Mouse (Mus musculus) kidney, embryonic 14.5 days (tissue): ENCODE results near the gene Nsun2. TPM values are rescaled to one million over a fixed set of nuclear protein-coding genes. Genes with fewer than 3 reads are reported as not detected.
"Not testable (repeated sequence)": the region's sequence is repeated elsewhere in the genome, so short reads cannot be mapped to it uniquely, and the experiment has no call there.

Experiments
- ATAC-seq: fragments of 200-750 bp; cut with Nextera tagmentation; 2 replicates; pipeline ENCODE4 v1.8.0; 2017; ENCODE audit warnings: moderate number of reproducible peaks, mild to moderate bottlenecking, moderate TSS enrichment, moderate library complexity; ENCODE audit not compliant: low FRiP score, low TSS enrichment
- H3K27ac ChIP-seq: fragments of 300-500 bp; sonication (generic); 2 replicates; pipeline ENCODE4 v1.5.1; 2014; ENCODE audit warnings: low read depth, mild to moderate bottlenecking, low read length, moderate library complexity, mixed read lengths
- H3K27me3 ChIP-seq: fragments of 300-500 bp; sonication (generic); 2 replicates; pipeline ENCODE4 v1.6.1; 2014; ENCODE audit warnings: mild to moderate bottlenecking, low read length; ENCODE audit not compliant: control insufficient read depth, insufficient read depth
- H3K36me3 ChIP-seq: fragments of 300-500 bp; sonication (generic); 2 replicates; pipeline ENCODE4 v1.6.1; 2014; ENCODE audit warnings: low read length, mixed read lengths; ENCODE audit not compliant: control insufficient read depth, insufficient read depth
- H3K4me1 ChIP-seq: fragments of 300-500 bp; sonication (generic); 2 replicates; pipeline ENCODE4 v1.6.1; 2014; ENCODE audit warnings: low read length, mixed read lengths; ENCODE audit not compliant: control insufficient read depth, insufficient read depth
- H3K4me2 ChIP-seq: fragments of 300-500 bp; sonication (generic); replicated peaks from 2 replicates; pipeline ENCODE4 v1.6.1; 2014; ENCODE audit warnings: low read depth, mild to moderate bottlenecking, low read length
- H3K4me3 ChIP-seq: fragments of 300-500 bp; sonication (generic); 2 replicates; pipeline ENCODE4 v1.5.1; 2014; ENCODE audit warnings: mild to moderate bottlenecking, low read length
- H3K9ac ChIP-seq: fragments of 300-500 bp; sonication (generic); 2 replicates; pipeline ENCODE4 v1.6.1; 2014; ENCODE audit warnings: low read depth, mild to moderate bottlenecking, low read length, moderate library complexity
- H3K9me3 ChIP-seq: fragments of 300-500 bp; sonication (generic); 2 replicates; pipeline ENCODE4 v1.6.1; 2016; ENCODE audit warnings: low read length; ENCODE audit not compliant: control insufficient read depth
- WGBS: fragments of 180-500 bp; shearing (Covaris S2); extraction: QIAGEN DNeasy Blood & Tissue Kit; methylation state at CpG from one replicate; pipeline ENCODE4 v1.1.7; 2014; 5-methylcytosine and 5-hydroxymethylcytosine counted together
- polyA plus RNA-seq: library from polyadenylated mRNA; unstranded; fragments of >200 nt; fragmentation: Nextera tagmentation; extraction: Ambion mirVana; gene quantifications from 2 replicates; pipeline ENCODE4 v1.2.1, GENCODE M21; 2014

Gene Nsun2
- polyA plus RNA-seq, 1 experiment from 2014 or later, result 142 TPM

DNA sequence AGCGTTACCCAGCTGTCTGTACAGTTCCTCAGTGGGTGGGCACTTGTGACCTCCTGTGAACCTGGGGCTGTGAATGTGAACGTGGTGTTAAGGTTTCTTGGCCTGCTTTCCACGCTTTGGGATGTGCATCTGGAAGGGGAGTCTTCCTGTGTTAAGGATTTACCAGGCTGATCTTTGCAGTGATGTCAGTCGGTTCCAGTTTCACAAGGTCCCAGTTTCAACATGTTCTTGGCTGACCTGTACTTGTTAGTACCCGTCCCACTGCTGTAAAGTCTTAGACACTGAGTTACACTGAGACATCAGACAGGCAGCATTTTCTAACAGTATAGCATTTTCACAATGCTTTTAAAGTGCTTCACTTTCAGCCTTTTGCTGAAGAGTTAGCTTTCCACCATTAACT lies 90.3 kb downstream of the Nsun2 start:
- no peak overlapping the region for H3K4me2 ChIP-seq
- H3K36me3 ChIP-seq, result peaks cover 92% of the 10 kb centered on the region
- no peak overlapping the region for H3K27ac ChIP-seq
- 87% methylated on average over 5 of the region's 5 CpGs for WGBS
- H3K9ac ChIP-seq, result no peak overlapping the region
- H3K4me3 ChIP-seq, result no peak overlapping the region
- ATAC-seq, result no peak
- H3K27me3 ChIP-seq, result no peaks in the 10 kb centered on the region
- no peaks in the 10 kb centered on the region for H3K4me1 ChIP-seq
- no peaks in the 10 kb centered on the region for H3K9me3 ChIP-seq

DNA sequence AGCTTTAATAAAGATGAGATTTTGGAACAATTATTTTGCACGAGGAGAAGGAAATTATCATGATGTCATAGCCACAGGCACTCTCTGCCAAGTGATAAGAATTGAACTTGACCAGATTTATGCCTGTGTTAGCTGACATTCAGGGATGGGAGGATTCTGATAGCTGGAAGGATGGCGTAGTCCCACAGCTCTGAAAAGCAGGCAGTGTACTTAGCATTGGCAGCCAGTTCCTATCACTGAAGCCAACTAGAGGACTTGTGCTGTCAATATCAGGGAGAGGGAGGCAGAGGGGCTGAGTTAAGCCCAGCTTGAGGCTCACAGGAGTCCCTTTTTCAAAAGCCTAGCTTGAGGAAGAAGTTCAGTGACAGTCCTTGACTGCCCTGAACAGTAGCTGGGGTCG lies 91.0 kb downstream of the Nsun2 start:
- Histone ChIP-seq H3K36me3 (peaks cover 92% of the 10 kb centered on the region), H3K4me2 (no peak overlapping the region), H3K9ac (no peak overlapping the region), H3K4me3 (no peak overlapping the region), H3K27me3 (no peaks in the 10 kb centered on the region), H3K9me3 (no peaks in the 10 kb centered on the region), H3K4me1 (no peaks in the 10 kb centered on the region), H3K27ac (no peak overlapping the region)
- no peak for ATAC-seq
- 93% methylated on average over 3 of the region's 3 CpGs for WGBS

DNA sequence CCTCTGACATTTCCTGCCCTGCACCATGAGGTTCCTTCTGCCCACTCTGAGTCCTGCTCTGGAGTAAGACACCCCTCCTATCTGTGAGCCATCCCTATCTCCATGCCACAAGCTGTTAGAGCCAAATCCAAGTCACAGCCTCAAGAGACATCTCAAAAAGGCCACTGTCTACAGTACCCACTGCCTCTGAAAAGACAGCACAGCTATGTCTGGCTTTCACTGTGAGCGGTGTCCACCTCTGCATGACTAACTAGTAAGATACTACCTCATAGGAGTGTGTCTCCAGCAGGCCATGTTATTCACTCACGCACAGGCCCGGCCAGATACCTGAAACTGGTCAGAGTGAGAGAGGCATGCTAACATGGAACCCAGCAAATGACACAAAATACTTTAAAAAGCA lies 94.4 kb downstream of the Nsun2 start:
- H3K27ac ChIP-seq, result no peak overlapping the region
- H3K36me3 ChIP-seq, result peaks cover 99% of the 10 kb centered on the region
- no peaks in the 10 kb centered on the region for H3K9me3 ChIP-seq
- 94% methylated on average over 3 of the region's 3 CpGs for WGBS
- no peaks in the 10 kb centered on the region for H3K4me1 ChIP-seq
- H3K9ac ChIP-seq, result no peak overlapping the region
- no peak for ATAC-seq
- H3K4me2 ChIP-seq, result no peak overlapping the region
- no peak overlapping the region for H3K4me3 ChIP-seq
- no peaks in the 10 kb centered on the region for H3K27me3 ChIP-seq

DNA sequence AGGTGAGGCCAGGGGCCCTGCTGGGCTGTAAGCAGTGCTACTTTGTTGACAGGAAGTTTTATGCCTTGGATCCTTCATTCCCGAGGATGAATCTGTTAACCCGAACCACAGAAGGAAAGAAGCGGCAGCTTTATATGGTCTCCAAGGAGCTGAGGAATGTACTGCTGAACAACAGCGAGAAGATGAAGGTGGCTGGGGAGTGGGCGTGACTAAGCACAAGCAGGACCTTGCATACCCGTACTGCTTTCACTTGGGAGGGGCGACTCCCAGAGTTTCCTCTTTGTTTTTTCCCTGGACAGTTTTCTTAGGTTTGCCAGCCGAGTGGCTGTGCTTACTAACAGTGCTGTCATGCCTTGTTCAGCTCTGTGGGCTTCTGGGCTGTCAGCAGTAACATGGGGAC lies 97.0 kb downstream of the Nsun2 start:
- Histone ChIP-seq H3K9me3 (no peaks in the 10 kb centered on the region), H3K36me3 (peaks cover 99% of the 10 kb centered on the region), H3K4me3 (no peak overlapping the region), H3K27me3 (no peaks in the 10 kb centered on the region), H3K9ac (no peak overlapping the region), H3K4me1 (no peaks in the 10 kb centered on the region), H3K4me2 (no peak overlapping the region), H3K27ac (no peak overlapping the region)
- WGBS, result 80% methylated on average over 8 of the region's 8 CpGs
- no peak for ATAC-seq

DNA sequence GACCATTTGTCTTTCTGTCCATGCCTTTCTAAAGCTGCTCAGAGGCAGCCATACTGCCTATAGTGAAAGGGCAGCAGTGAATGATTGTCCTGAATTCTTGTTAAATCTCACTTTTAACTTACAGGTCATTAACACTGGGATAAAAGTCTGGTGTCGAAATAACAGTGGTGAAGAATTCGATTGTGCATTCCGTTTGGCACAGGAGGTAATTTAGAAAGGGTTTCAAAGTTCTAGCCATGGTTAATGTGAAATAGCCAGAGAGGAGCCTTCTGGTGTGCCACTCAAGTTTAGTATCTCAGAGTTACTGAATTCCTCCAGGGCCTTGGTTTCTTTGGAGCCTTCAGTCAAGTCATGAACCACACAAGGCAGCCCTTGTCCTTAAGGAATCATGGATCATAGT lies 97.6 kb downstream of the Nsun2 start:
- no peak overlapping the region for H3K9ac ChIP-seq
- no peak for ATAC-seq
- H3K4me1 ChIP-seq, result no peaks in the 10 kb centered on the region
- 94% methylated on average over 3 of the region's 3 CpGs for WGBS
- H3K27me3 ChIP-seq, result no peaks in the 10 kb centered on the region
- no peak overlapping the region for H3K4me2 ChIP-seq
- H3K4me3 ChIP-seq, result no peak overlapping the region
- no peaks in the 10 kb centered on the region for H3K9me3 ChIP-seq
- H3K27ac ChIP-seq, result no peak overlapping the region
- H3K36me3 ChIP-seq, result peaks cover 98% of the 10 kb centered on the region

DNA sequence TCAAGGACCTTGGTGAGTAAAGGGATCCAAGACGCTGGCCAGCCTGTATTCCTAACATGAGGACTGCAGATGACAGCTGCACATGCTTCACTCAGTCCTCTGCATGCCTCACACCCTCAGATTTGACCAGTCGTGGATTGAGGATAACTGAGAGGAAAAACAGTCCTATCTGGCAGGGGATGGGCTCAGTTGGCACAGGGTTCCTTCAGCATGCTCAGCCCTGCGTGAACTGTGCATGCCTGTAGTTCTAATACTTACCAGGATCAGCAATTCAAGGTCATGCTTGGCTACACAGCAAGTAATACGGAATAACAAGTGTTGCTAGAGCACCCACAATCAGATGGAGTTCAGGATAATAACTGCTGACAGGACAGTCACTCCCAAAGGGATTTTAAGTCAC lies 98.1 kb downstream of the Nsun2 start:
- Histone ChIP-seq H3K4me2 (no peak overlapping the region), H3K36me3 (peaks cover 98% of the 10 kb centered on the region), H3K27ac (no peak overlapping the region), H3K9me3 (no peaks in the 10 kb centered on the region), H3K4me1 (no peaks in the 10 kb centered on the region), H3K9ac (no peak overlapping the region), H3K4me3 (no peak overlapping the region), H3K27me3 (no peaks in the 10 kb centered on the region)
- no peak for ATAC-seq
- 83% methylated on average over 4 of the region's 4 CpGs for WGBS

DNA sequence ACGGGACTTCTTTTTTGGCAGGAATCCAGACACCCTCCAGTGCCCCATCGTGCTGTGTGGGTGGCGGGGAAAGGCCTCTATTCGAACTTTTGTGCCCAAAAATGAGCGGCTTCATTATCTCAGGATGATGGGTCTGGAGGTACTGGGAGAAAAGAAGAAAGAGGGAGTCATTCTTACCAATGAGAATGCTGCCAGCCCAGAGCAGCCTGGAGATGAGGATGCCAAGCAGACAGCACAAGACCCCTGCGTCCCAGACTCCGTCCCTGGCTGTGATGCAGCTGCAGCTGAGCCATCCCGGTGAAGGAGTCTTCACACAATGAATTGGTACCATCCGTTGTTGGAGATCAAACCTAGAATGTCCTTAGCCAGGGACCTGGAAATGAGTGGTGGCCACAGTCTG lies 100.0 kb downstream of the Nsun2 start:
- Histone ChIP-seq H3K36me3 (peaks cover 95% of the 10 kb centered on the region), H3K4me1 (no peaks in the 10 kb centered on the region), H3K27me3 (no peaks in the 10 kb centered on the region), H3K27ac (no peak overlapping the region), H3K4me3 (no peak overlapping the region), H3K9me3 (no peaks in the 10 kb centered on the region), H3K9ac (no peak overlapping the region), H3K4me2 (no peak overlapping the region)
- no peak for ATAC-seq
- WGBS, result 94% methylated on average over 9 of the region's 9 CpGs

DNA sequence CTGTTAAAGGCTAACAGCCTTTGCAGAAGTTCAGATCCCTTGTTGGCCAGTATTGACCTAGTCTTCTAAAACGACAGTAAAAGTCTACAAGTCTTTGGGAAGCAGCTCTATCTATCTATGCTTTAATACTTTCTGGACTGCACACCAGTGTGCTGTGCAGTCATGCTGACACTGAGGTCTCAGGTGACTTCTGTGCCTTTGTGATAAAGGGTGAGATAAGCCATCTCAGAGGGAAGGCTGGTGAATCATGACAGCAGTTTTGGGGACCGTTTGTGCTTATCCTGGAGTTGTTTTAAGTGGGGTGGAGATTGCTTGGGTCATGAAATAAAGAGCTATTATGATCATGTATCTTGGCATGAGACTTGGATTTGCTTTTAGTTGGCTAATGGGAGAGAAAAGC lies 100.4 kb downstream of the Nsun2 start:
- Histone ChIP-seq H3K27me3 (no peaks in the 10 kb centered on the region), H3K9me3 (no peaks in the 10 kb centered on the region), H3K27ac (no peak overlapping the region), H3K9ac (no peak overlapping the region), H3K36me3 (peaks cover 91% of the 10 kb centered on the region), H3K4me3 (no peak overlapping the region), H3K4me2 (no peak overlapping the region), H3K4me1 (no peaks in the 10 kb centered on the region)
- ATAC-seq, result no peak
- WGBS, result 81% methylated on average over 2 of the region's 2 CpGs

DNA sequence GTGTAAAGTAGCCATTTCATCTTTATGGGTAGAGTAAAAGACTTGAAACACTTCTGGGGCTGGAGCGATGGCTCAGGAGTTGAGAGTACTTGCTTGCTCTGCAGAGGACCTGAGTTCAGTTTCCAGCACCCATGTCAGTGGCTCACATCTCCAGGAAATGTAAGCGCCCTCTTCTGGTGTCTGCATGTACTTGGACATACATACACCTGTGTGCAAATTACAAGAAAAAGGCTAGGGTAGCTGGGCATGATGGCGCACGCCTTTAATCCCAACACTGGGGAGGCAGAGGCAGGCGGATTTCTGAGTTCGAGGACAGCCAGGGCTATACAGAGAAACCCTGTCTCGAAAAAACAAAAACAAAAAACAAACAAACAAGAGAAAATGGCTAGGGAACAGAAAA lies 102.3 kb downstream of the Nsun2 start:
- H3K4me3 ChIP-seq, H3K27ac ChIP-seq, H3K9me3 ChIP-seq, H3K4me1 ChIP-seq, ATAC-seq, H3K9ac ChIP-seq, H3K4me2 ChIP-seq, H3K27me3 ChIP-seq: not testable (repeated sequence)
- 91% methylated on average over 7 of the region's 7 CpGs for WGBS
- peaks cover 90% of the 10 kb centered on the region for H3K36me3 ChIP-seq

DNA sequence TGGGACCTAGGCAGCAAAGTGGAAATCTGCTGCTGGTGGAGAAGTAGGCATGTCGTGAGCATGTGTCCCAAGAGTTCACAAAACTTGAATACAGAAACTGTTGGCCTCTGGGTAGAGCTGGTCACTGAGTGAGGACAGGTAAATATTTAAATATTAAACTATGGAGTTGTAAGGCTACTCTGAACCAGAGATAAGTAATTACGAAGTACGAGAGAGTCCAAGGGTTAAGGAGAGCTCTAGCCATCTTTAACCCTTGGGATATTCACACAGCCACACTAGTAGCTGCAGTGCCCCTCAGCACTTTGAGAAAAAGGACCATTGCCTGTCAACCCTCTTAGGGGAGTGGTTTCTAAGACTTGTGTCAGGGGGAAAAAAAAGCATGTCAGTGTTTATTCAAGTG lies 102.8 kb downstream of the Nsun2 start:
- Histone ChIP-seq H3K9me3 (no peaks in the 10 kb centered on the region), H3K27ac (no peak overlapping the region), H3K36me3 (peaks cover 85% of the 10 kb centered on the region), H3K27me3 (no peaks in the 10 kb centered on the region), H3K9ac (no peak overlapping the region), H3K4me2 (no peak overlapping the region), H3K4me1 (no peaks in the 10 kb centered on the region), H3K4me3 (no peak overlapping the region)
- 88% methylated on average over 3 of the region's 3 CpGs for WGBS
- no peak for ATAC-seq
